Mouse (Mus musculus): ENCODE measurements around the gene Pmfbp1. TPM values are rescaled to one million over a fixed set of nuclear protein-coding genes. Genes with fewer than 3 reads are reported as not detected.

Gene Pmfbp1
- polyA plus RNA-seq, 1 experiment from 2014 or later: 0.23 TPM

DNA sequence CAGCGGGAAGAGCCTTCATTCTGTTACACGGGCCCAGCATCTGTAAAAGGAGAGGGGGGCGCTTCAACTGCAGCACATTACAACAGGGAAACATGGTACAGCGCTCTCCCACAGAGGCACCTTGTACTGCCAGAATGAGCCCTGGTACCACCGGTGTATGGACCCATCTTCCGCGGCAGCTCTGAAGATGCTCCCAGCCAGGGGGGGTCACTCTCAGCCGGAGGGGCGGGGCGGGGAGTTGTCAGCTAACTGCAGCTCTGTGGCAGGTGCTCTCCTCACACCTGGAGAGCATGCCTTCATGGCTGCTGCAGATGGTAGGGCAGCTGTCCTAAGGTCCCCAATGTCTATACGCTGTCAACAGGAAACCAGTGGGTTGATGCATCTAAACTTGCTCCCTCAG, 25.7 kb upstream of the Pmfbp1 start:
- H3K4me2 ChIP-seq (replicated peaks): no peak overlapping the region

DNA sequence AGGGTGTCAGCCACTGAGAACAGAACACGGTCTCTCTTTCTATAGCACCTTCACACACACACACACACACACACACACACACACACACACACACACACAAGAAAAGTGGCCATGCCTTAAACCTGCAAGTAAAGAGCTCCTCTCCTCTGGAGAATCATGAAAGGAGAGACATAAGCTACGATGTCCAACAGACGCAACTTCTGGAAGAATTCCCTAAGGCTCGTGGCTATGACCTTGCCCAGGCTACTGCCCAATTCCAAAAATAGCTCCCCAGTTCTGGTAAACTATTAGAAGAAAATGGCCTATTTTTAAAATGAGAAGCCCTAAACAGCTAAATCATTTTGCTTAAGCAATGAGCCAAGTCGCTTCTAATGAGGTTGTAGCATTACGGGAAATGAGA, 22.0 kb upstream of the Pmfbp1 start:
- Histone ChIP-seq H3K4me2 (replicated peaks) (no peak overlapping the region), H3K27ac (peak overlapping the region; percentile 44; the same call in 1 of the 2 replicates), H3K4me1 (peaks cover 69% of the 10 kb centered on the region), H3K4me3 (no peak overlapping the region), H3K27me3 (peaks cover 8% of the 10 kb centered on the region; the same call in 1 of the 2 replicates), H3K9ac (no peak overlapping the region), H3K9me3 (no peaks in the 10 kb centered on the region), H3K36me3 (no peaks in the 10 kb centered on the region)
- 31% methylated on average over 6 of the region's 6 CpGs for WGBS
- ATAC-seq (ENCODE audit: low FRiP score, low read depth): no peak

More for the DNA sequence above, 25.7 kb upstream of the Pmfbp1 start:
- Histone ChIP-seq H3K9me3 (no peaks in the 10 kb centered on the region), H3K36me3 (no peaks in the 10 kb centered on the region), H3K9ac (no peak overlapping the region), H3K27ac (no peak overlapping the region; the same call in 1 of the 2 replicates), H3K27me3 (peaks cover 7% of the 10 kb centered on the region; the same call in 1 of the 2 replicates), H3K4me1 (peaks cover 72% of the 10 kb centered on the region), H3K4me3 (no peak overlapping the region)
- WGBS: 82% methylated on average over 11 of the region's 11 CpGs
- ATAC-seq (ENCODE audit: low FRiP score, low read depth): no peak

DNA sequence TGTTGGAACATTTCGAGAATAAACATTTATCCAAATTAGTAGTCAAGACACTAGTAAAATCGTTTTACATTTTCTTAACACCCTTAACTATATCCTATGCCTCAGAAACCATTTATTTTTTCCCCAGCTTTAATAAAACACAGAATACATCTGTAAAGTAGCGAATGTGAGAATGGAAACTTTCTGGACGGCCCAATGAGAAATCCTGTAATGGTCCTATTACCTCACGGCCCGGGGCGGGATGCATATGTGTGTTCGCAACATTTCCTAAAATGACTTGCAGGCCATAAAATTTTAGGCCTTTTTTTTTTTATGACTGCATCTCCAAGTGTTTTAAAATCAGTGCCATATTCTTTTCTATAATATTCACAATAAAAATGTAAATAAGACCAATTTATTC, 21.4 kb upstream of the Pmfbp1 start:
- no peak overlapping the region for H3K4me3 ChIP-seq
- H3K4me1 ChIP-seq: peaks cover 69% of the 10 kb centered on the region
- H3K36me3 ChIP-seq: no peaks in the 10 kb centered on the region
- no peak overlapping the region for H3K9ac ChIP-seq
- peaks cover 7% of the 10 kb centered on the region; the same call in 1 of the 2 replicates for H3K27me3 ChIP-seq
- H3K9me3 ChIP-seq: no peaks in the 10 kb centered on the region
- H3K4me2 ChIP-seq (replicated peaks): peak overlapping the region; percentile 49
- WGBS: 27% methylated on average over 8 of the region's 8 CpGs
- H3K27ac ChIP-seq: peak overlapping the region; percentile 74; the same call in 1 of the 2 replicates
- ATAC-seq (ENCODE audit: low FRiP score, low read depth): peak; percentile 37; the same call in 1 of the 2 replicates

DNA sequence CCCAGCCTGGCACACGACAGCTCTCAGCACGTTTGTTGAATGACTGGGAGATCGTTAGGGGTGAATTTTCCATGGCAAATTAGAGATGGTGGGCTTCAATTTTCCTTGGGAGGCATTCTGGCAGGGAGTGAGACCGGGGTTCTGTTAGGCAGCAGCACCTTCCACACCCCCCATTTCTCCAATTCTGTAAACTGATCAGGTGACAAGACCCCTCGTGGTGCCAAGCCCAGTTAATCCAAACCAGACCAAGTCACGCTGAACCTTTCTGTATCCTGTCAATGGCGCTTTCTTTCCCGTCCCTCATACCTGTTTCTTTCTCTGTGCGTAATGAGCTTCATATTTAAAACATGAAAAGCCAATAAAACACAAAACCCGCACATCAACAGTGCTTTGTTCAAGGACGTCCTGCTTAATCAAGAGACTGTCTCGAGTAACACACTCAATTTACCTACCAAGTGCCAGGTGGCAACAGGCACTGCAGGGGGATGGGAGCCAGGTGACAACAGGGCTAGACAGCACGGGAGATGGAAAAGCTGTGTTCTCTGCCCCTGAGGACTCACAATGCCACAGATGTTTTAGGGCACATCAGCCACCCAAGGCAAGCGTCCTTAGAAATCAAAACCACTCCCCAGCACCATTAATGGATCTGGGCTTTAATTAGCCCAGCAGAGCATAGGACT, 19.2 kb upstream of the Pmfbp1 start:
- H3K27ac ChIP-seq: peak overlapping the region; percentile 70
- WGBS: 10% methylated on average over 14 of the region's 14 CpGs
- 0 out of 2 replicates have a peak, but pooled peaks cover 3% of the 10 kb centered on the region for H3K27me3 ChIP-seq
- no peaks in the 10 kb centered on the region for H3K9me3 ChIP-seq
- no peak overlapping the region for H3K9ac ChIP-seq
- H3K36me3 ChIP-seq: no peaks in the 10 kb centered on the region
- no peak overlapping the region for H3K4me3 ChIP-seq
- H3K4me2 ChIP-seq (replicated peaks): peak overlapping the region; percentile 48
- peak; percentile 57; the same call in 1 of the 2 replicates for ATAC-seq (ENCODE audit: low FRiP score, low read depth)
- peaks cover 51% of the 10 kb centered on the region for H3K4me1 ChIP-seq

DNA sequence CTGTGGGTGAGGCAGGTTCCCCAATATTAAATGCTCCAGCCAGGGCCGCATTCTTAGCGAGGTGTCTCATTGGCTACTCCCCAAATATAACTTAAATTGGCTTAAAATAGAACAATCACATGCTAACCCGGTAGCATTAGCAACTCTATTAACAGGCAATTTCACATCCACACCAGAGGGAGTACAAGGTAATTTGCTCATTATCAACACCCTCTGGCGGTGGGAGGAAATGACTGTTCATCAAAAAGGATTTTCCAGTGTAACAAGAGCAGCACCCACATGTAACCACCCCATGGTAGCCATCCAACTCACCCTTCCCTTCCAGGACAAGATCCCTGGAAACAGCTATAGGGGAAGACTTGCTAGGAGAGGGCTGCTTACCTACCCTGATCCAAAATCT, 18.4 kb upstream of the Pmfbp1 start:
- H3K9ac ChIP-seq: no peak overlapping the region
- no peak overlapping the region for H3K4me2 ChIP-seq (replicated peaks)
- no peak overlapping the region for H3K4me3 ChIP-seq
- no peaks in the 10 kb centered on the region for H3K36me3 ChIP-seq
- no peaks in the 10 kb centered on the region for H3K9me3 ChIP-seq
- WGBS: 17% methylated on average over 4 of the region's 4 CpGs
- ATAC-seq (ENCODE audit: low FRiP score, low read depth): no peak; the same call in 1 of the 2 replicates
- peaks cover 48% of the 10 kb centered on the region for H3K4me1 ChIP-seq
- H3K27ac ChIP-seq: no peak overlapping the region
- H3K27me3 ChIP-seq: peaks cover 5% of the 10 kb centered on the region; the same call in 1 of the 2 replicates

DNA sequence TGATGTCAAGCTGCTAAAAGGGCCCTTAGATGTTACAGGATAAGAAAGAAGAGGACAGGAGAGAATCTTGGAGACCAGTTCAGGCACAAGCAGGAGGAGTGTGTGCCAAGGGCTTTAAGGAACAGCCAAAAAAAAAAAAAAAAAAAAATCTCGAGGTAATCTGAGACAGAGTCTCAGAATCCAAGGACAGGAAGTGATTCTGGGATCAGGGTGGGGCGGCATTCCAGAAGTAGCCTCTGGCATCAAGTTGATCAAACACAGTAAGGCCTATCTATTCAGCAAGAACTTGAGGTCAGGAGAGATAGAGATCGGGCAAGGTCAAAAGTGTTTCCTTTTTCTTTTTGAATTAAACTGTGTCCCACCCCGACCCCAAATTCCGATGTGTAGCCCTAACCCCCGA, 15.2 kb upstream of the Pmfbp1 start:
- H3K27me3 ChIP-seq: peaks cover 2% of the 10 kb centered on the region; the same call in 1 of the 2 replicates
- H3K4me2 ChIP-seq (replicated peaks): no peak overlapping the region
- H3K9me3 ChIP-seq: no peaks in the 10 kb centered on the region
- WGBS: 62% methylated on average over 6 of the region's 6 CpGs
- peaks cover 20% of the 10 kb centered on the region for H3K4me1 ChIP-seq
- no peak for ATAC-seq (ENCODE audit: low FRiP score, low read depth)
- H3K27ac ChIP-seq: no peak overlapping the region
- H3K36me3 ChIP-seq: no peaks in the 10 kb centered on the region
- H3K9ac ChIP-seq: no peak overlapping the region
- H3K4me3 ChIP-seq: no peak overlapping the region

DNA sequence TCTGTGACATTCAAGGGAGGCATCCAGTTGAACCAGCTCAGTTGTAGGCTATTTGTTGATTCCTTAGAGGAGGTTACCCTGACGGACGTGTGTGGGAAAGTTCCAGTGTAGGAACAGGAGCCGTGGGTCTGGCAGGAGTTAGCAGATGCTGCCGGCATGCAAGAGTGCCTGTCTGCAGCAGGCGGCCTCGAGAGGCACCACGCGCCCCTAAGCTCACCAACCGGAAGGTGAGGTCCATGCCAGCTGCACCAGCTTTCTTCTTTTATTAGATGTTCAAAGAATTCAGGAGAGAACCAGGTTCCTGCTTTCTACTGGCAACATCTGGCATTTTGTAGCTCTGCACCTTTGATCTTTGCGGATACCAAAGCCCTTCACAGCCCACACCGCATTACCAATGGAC, 9.1 kb upstream of the Pmfbp1 start:
- Histone ChIP-seq H3K9me3 (no peaks in the 10 kb centered on the region), H3K36me3 (no peaks in the 10 kb centered on the region), H3K9ac (no peak overlapping the region), H3K4me2 (replicated peaks) (peak overlapping the region; percentile 55), H3K4me3 (peak overlapping the region; percentile 18; the same call in 1 of the 2 replicates), H3K27me3 (peaks cover 2% of the 10 kb centered on the region; the same call in 1 of the 2 replicates), H3K27ac (peak overlapping the region; percentile 74), H3K4me1 (peaks cover 29% of the 10 kb centered on the region)
- WGBS: 8% methylated on average over 11 of the region's 11 CpGs
- ATAC-seq (ENCODE audit: low FRiP score, low read depth): peak; percentile 48; the same call in 1 of the 2 replicates

DNA sequence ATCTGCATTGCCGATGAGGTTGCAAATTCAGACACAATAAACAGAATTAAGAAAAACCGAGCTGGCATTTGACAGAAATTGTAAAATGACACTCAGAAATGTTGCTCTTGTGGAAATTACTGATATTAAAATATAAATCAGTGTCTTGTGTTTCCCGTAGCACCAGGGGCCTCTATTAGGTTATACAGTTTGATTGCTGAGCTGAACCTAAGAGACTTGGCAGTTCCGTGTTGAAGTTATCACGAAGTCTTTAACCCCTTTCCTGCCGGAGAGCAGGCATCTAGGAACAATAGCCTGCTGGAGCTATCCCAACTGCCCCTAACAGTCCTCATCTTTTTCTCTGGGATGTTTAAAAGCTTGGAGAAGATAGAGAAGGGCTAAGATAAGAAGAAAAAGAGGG, 8.3 kb upstream of the Pmfbp1 start:
- H3K9me3 ChIP-seq: no peaks in the 10 kb centered on the region

DNA sequence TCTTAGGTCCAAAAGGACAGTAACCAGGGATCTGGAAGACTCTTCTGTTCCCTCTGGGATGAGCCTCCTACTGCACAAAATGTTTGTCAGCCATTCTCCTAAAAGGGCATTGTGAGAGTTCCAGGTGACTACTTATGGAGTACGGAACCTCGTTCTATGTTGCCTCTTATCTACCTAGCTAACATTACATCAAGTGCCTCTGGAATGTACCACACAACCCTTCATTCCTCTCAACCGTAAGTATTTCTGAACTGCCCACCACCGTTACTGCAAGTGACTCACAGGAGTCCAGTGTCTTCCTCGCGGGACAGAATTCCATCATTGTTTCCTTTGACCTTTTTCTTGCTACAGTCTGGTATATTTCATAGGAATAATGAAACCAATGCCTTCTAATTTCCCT, 1.0 kb upstream of the Pmfbp1 start:
- H3K4me3 ChIP-seq: no peak overlapping the region
- no peak overlapping the region for H3K27ac ChIP-seq
- no peaks in the 10 kb centered on the region for H3K4me1 ChIP-seq
- no peak for ATAC-seq (ENCODE audit: low FRiP score, low read depth)
- no peaks in the 10 kb centered on the region for H3K36me3 ChIP-seq
- no peaks in the 10 kb centered on the region for H3K9me3 ChIP-seq
- 83% methylated on average over 6 of the region's 6 CpGs for WGBS
- no peak overlapping the region for H3K4me2 ChIP-seq (replicated peaks)
- H3K9ac ChIP-seq: no peak overlapping the region
- H3K27me3 ChIP-seq: no peaks in the 10 kb centered on the region

More for the DNA sequence above, 8.3 kb upstream of the Pmfbp1 start:
- Histone ChIP-seq H3K4me3 (no peak overlapping the region), H3K36me3 (no peaks in the 10 kb centered on the region), H3K4me2 (replicated peaks) (peak overlapping the region; percentile 55), H3K9ac (no peak overlapping the region), H3K27me3 (no peaks in the 10 kb centered on the region), H3K27ac (no peak overlapping the region; the same call in 1 of the 2 replicates), H3K4me1 (peaks cover 29% of the 10 kb centered on the region)
- WGBS: 17% methylated on average over 6 of the region's 6 CpGs
- no peak for ATAC-seq (ENCODE audit: low FRiP score, low read depth)

DNA sequence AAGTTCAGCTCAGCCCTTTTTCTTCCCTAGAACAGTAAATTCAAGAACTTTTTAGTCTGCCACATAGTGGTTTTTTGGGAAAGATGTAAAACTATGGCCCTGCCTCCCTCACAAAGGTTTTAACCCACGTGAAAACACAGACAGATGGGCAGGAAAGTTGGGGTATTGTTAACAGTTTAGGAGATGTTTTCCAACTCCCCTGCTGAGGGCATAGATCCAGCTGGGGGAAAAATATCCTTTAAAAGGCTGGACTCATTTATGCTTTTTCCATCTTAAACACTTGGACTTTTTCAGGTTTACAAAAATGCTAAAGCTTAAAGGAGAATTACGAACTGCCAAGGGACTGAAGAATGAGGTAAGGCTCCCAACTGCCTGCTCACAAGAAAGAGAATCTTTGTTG, 774 bp downstream of the Pmfbp1 start:
- no peak overlapping the region for H3K9ac ChIP-seq
- no peaks in the 10 kb centered on the region for H3K27me3 ChIP-seq
- no peak overlapping the region for H3K4me2 ChIP-seq (replicated peaks)
- no peaks in the 10 kb centered on the region for H3K4me1 ChIP-seq
- no peaks in the 10 kb centered on the region for H3K36me3 ChIP-seq
- H3K9me3 ChIP-seq: no peaks in the 10 kb centered on the region
- H3K4me3 ChIP-seq: no peak overlapping the region
- peak overlapping the region; percentile 67 for H3K27ac ChIP-seq
- no peak for ATAC-seq (ENCODE audit: low FRiP score, low read depth)
- 45% methylated on average over 2 of the region's 2 CpGs for WGBS

DNA sequence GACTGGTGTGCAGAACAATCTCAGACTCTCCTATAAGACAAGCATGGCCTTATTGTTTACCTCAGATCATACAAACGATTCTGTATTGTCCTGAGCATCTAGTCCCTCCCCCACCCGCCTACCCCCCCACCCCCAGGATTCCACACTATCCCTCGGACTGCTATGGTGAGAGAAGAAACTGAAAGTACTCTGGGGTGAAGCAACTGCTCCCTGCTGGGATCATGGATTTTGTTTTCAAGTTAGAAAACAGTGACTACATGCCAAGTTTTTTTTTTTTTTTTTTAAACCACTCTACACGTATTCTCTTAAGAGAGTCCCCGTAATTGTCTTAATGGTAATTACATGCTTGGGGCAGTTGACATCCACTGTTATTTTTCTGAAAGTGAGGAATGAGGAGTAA, 3.6 kb downstream of the Pmfbp1 start:
- 66% methylated on average over 5 of the region's 5 CpGs for WGBS
- no peak overlapping the region for H3K27ac ChIP-seq
- no peaks in the 10 kb centered on the region for H3K9me3 ChIP-seq
- no peak for ATAC-seq (ENCODE audit: low FRiP score, low read depth)
- no peak overlapping the region for H3K4me3 ChIP-seq
- H3K27me3 ChIP-seq: no peaks in the 10 kb centered on the region
- H3K36me3 ChIP-seq: no peaks in the 10 kb centered on the region
- H3K4me2 ChIP-seq (replicated peaks): no peak overlapping the region
- no peaks in the 10 kb centered on the region for H3K4me1 ChIP-seq
- H3K9ac ChIP-seq: no peak overlapping the region

DNA sequence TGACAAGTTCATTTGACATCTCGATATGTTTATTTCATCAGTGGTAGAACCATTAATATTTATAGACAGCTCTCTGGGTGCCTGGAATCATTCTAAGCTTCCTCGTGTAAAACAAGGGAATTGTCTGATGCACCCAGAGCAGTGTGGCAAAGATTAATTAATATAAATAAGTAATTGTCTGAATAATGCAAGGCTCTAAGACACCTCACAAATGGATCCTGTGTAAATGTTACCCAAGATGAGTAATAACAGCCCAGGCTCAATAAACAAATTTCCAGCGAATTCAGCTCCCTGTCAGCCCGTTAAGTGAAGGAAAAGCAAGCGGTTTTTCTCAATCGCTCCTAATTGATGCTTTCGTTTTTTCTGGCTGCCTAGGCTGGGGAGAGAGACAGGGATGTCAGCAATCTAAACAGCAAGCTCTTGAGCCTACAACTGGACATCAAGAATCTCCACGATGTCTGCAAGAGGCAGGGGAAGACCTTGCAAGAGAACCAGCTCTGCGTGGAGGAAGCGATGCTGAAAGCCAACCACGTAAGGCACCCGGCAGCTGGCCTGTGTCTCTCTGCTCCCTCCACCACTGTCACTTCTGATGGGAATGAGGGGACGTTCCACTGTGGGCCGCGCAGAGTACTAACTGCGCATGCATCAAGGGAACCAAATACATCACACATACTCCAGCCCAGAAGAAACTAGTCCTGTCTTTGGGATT, 5.3 kb downstream of the Pmfbp1 start:
- WGBS: 85% methylated on average over 16 of the region's 16 CpGs
- no peak for ATAC-seq (ENCODE audit: low FRiP score, low read depth)
- H3K4me2 ChIP-seq (replicated peaks): no peak overlapping the region

More for the DNA sequence above, 5.3 kb downstream of the Pmfbp1 start:
- no peak overlapping the region for H3K9ac ChIP-seq
- H3K9me3 ChIP-seq: no peaks in the 10 kb centered on the region; the same call in 1 of the 2 replicates
- H3K27me3 ChIP-seq: no peaks in the 10 kb centered on the region
- H3K27ac ChIP-seq: no peak overlapping the region
- no peak overlapping the region for H3K4me3 ChIP-seq
- H3K36me3 ChIP-seq: no peaks in the 10 kb centered on the region
- no peaks in the 10 kb centered on the region for H3K4me1 ChIP-seq
